Mouse (Mus musculus): Measurements from ENCODE around the gene Galnt2.

The Galnt2 gene

GRCm38 (mm10) chr8:124290911-124291691 is 59.9 kb downstream of the Galnt2 start:
- DNase-seq (ENCODE audit: low spot score in 2 of 2): peak in 1 of 2 experiments; percentile 41

- DNase-seq (ENCODE audit: low spot score in 2 of 2): no peak
Measured at GRCm38 (mm10) chr8:124291693-124292092, 60.5 kb downstream of the Galnt2 start.

GRCm38 (mm10) chr8:124292965-124293364 is 61.8 kb downstream of the Galnt2 start:
- DNase-seq (ENCODE audit: low spot score in 2 of 2): no peak

- DNase-seq (ENCODE audit: low spot score in 2 of 2): no peak
Measured at GRCm38 (mm10) chr8:124294425-124294824, 63.2 kb downstream of the Galnt2 start.

- DNase-seq (ENCODE audit: low spot score in 2 of 2): no peak
Measured at GRCm38 (mm10) chr8:124294900-124295299, 63.7 kb downstream of the Galnt2 start.

GRCm38 (mm10) chr8:124295357-124295756 is 64.2 kb downstream of the Galnt2 start:
- no peak for DNase-seq (ENCODE audit: low spot score in 2 of 2)

- no peak for DNase-seq (ENCODE audit: low spot score in 2 of 2)
Measured at GRCm38 (mm10) chr8:124301512-124301911, 70.3 kb downstream of the Galnt2 start.

GRCm38 (mm10) chr8:124301935-124302555 is 70.9 kb downstream of the Galnt2 start:
- DNase-seq (ENCODE audit: low spot score in 2 of 2): no peak

GRCm38 (mm10) chr8:124303211-124303902 is 72.2 kb downstream of the Galnt2 start:
- no peak for DNase-seq (ENCODE audit: low spot score in 2 of 2)

GRCm38 (mm10) chr8:124304141-124304540 is 73.0 kb downstream of the Galnt2 start:
- DNase-seq (ENCODE audit: low spot score in 2 of 2): no peak

- DNase-seq (ENCODE audit: low spot score in 2 of 2): no peak
Measured at GRCm38 (mm10) chr8:124306574-124306973, 75.4 kb downstream of the Galnt2 start.

GRCm38 (mm10) chr8:124307700-124308099 is 76.5 kb downstream of the Galnt2 start:
- no peak for DNase-seq (ENCODE audit: low spot score in 2 of 2)

GRCm38 (mm10) chr8:124310509-124310908 is 79.3 kb downstream of the Galnt2 start:
- no peak for DNase-seq (ENCODE audit: low spot score in 2 of 2)

GRCm38 (mm10) chr8:124311111-124311510 is 79.9 kb downstream of the Galnt2 start:
- DNase-seq (ENCODE audit: low spot score in 2 of 2): no peak

- no peak for DNase-seq (ENCODE audit: low spot score in 2 of 2)
Measured at GRCm38 (mm10) chr8:124311723-124312122, 80.5 kb downstream of the Galnt2 start.

- no peak for DNase-seq (ENCODE audit: low spot score in 2 of 2)
Measured at GRCm38 (mm10) chr8:124312228-124312627, 81.0 kb downstream of the Galnt2 start.

GRCm38 (mm10) chr8:124314803-124315202 is 83.6 kb downstream of the Galnt2 start:
- no peak for DNase-seq (ENCODE audit: low spot score in 2 of 2)

GRCm38 (mm10) chr8:124316466-124317136 is 85.4 kb downstream of the Galnt2 start:
- peak in 1 of 2 experiments; percentile 53 for DNase-seq (ENCODE audit: low spot score in 2 of 2)

- DNase-seq (ENCODE audit: low spot score in 2 of 2): no peak
Measured at GRCm38 (mm10) chr8:124317191-124317682, 86.0 kb downstream of the Galnt2 start.

- DNase-seq (ENCODE audit: low spot score in 2 of 2): no peak
Measured at GRCm38 (mm10) chr8:124317821-124318220, 86.6 kb downstream of the Galnt2 start.

GRCm38 (mm10) chr8:124318612-124319315 is 87.6 kb downstream of the Galnt2 start:
- no peak for DNase-seq (ENCODE audit: low spot score in 2 of 2)
